Mouse (Mus musculus) hindbrain, embryonic 11.5 days (tissue): ENCODE data around the gene Gm765. TPM values are rescaled to one million over a fixed set of nuclear protein-coding genes. Genes with fewer than 3 reads are reported as not detected.

Experiments used
- ATAC-seq: fragments of 200-750 bp; cut with Nextera tagmentation; 2 replicates; pipeline ENCODE4 v1.8.0; 2017; ENCODE audit warnings: mild to moderate bottlenecking, moderate TSS enrichment, moderate library complexity; ENCODE audit not compliant: low FRiP score
- DNase-seq: peaks from one replicate; pipeline ENCODE4 v3.0.0-alpha.2; 2015; ENCODE audit warnings: low spot score
- H3K27ac ChIP-seq: fragments of 300-500 bp; sonication (generic); 2 replicates; pipeline ENCODE4 v1.5.1; 2014; ENCODE audit warnings: mild to moderate bottlenecking, low read depth, low read length
- H3K27me3 ChIP-seq: fragments of 300-500 bp; sonication (generic); 2 replicates; pipeline ENCODE4 v1.6.1; 2014; ENCODE audit warnings: mild to moderate bottlenecking, low read length, moderate library complexity, mixed read lengths; ENCODE audit not compliant: control insufficient read depth, insufficient read depth
- H3K36me3 ChIP-seq: fragments of 300-500 bp; sonication (generic); 2 replicates; pipeline ENCODE4 v1.6.1; 2014; ENCODE audit warnings: mild to moderate bottlenecking, low read length, moderate library complexity, mixed read lengths; ENCODE audit not compliant: control insufficient read depth, insufficient read depth
- H3K4me1 ChIP-seq: fragments of 300-500 bp; sonication (generic); replicated peaks from 2 replicates; pipeline ENCODE4 v1.6.1; 2014; ENCODE audit warnings: low read length, mixed read lengths; ENCODE audit not compliant: control insufficient read depth, insufficient read depth
- H3K4me2 ChIP-seq: fragments of 300-500 bp; sonication (generic); replicated peaks from 2 replicates; pipeline ENCODE4 v1.6.1; 2014; ENCODE audit warnings: mild to moderate bottlenecking, low read depth, low read length
- H3K4me3 ChIP-seq: fragments of 300-500 bp; sonication (generic); 2 replicates; pipeline ENCODE4 v1.5.1; 2014; ENCODE audit warnings: low read depth, low read length
- H3K9ac ChIP-seq: fragments of 300-500 bp; sonication (generic); 2 replicates; pipeline ENCODE4 v1.6.1; 2014; ENCODE audit warnings: low read depth, low read length
- H3K9me3 ChIP-seq: fragments of 300-500 bp; sonication (generic); 2 replicates; pipeline ENCODE4 v1.6.1; 2016; ENCODE audit warnings: low read length; ENCODE audit not compliant: control insufficient read depth
- WGBS: fragments of 180-500 bp; shearing (Covaris S2); extraction: QIAGEN DNeasy Blood & Tissue Kit; methylation state at CpG from one replicate; pipeline ENCODE4 v1.1.7; 2014; 5-methylcytosine and 5-hydroxymethylcytosine counted together
- polyA plus RNA-seq: library from polyadenylated mRNA; unstranded; fragments of >200 nt; fragmentation: Nextera tagmentation; extraction: Ambion mirVana; gene quantifications from 2 replicates; pipeline ENCODE4 v1.2.1, GENCODE M21; 2014

Gm765 gene
- polyA plus RNA-seq, 1 experiment from 2014 or later: not detected

DNA sequence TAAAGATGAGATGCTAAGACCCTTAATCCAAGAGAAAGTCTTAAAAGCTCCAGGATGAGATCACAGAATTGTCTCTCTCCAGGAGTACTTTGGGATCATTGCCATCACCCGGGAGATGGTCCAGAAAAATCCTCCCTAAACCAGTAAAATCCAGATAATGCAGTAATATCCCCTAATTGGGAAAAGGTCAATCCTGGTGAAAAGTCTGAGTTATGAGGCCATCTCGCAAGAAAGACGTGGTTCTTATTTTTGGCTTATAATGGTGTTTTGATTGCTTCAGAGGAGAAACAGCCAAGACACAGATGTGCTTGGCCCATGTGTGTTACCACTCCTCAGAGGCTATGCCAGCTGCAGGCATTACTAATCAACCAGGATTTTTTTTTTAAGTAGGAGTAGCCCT lies 34.9 kb downstream of the Gm765 start:
- 93% methylated on average over 3 of the region's 3 CpGs for WGBS
- H3K36me3 ChIP-seq: no peaks in the 10 kb centered on the region
- H3K9ac ChIP-seq: no peak overlapping the region
- H3K27me3 ChIP-seq: no peaks in the 10 kb centered on the region
- no peak overlapping the region for H3K4me3 ChIP-seq
- no peak for DNase-seq
- no peak overlapping the region for H3K4me2 ChIP-seq
- no peaks in the 10 kb centered on the region for H3K9me3 ChIP-seq
- no peak overlapping the region for H3K27ac ChIP-seq
- no peak for ATAC-seq
- no peaks in the 10 kb centered on the region for H3K4me1 ChIP-seq

GRCm38 (mm10) chr6:98307159-98307558 lies 35.4 kb downstream of the Gm765 start:
- Histone ChIP-seq H3K9me3 (no peaks in the 10 kb centered on the region), H3K4me2 (no peak overlapping the region), H3K4me3 (no peak overlapping the region), H3K27ac (no peak overlapping the region), H3K36me3 (no peaks in the 10 kb centered on the region), H3K4me1 (no peaks in the 10 kb centered on the region), H3K9ac (no peak overlapping the region), H3K27me3 (no peaks in the 10 kb centered on the region)
- 85% methylated on average over 7 of the region's 7 CpGs for WGBS
- ATAC-seq (no peak), DNase-seq (no peak)

DNA sequence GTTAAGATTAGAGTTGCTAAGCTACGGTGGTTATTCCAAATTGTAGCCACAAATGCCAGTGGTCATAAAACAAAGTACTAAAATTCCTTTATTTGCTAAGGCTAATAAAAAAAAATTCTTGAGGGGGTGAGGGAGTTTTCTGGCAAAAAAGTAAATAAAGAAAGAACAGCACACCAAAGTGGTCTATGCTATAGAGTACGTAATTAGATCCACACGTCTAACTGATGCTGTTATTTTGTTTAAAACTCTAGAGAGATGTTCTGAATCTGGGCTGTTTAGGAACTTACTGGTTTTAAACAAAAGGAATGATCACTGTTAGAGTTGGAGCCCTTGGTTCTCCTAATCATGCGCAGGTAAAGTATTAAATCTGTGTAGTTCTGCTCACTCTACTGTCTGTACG lies 50.5 kb downstream of the Gm765 start:
- Histone ChIP-seq H3K36me3 (no peaks in the 10 kb centered on the region), H3K4me3 (no peak overlapping the region), H3K27ac (no peak overlapping the region), H3K9ac (no peak overlapping the region), H3K4me2 (no peak overlapping the region), H3K4me1 (no peaks in the 10 kb centered on the region), H3K27me3 (no peaks in the 10 kb centered on the region), H3K9me3 (no peaks in the 10 kb centered on the region)
- ATAC-seq (no peak), DNase-seq (no peak)
- 81% methylated on average over 5 of the region's 5 CpGs for WGBS

- no peaks in the 10 kb centered on the region for H3K27me3 ChIP-seq
- no peaks in the 10 kb centered on the region for H3K4me1 ChIP-seq
- H3K27ac ChIP-seq: no peak overlapping the region
- no peak overlapping the region for H3K9ac ChIP-seq
- H3K36me3 ChIP-seq: no peaks in the 10 kb centered on the region
- WGBS: 41% methylated on average over 3 of the region's 3 CpGs
- DNase-seq (no peak), ATAC-seq (no peak)
- H3K4me2 ChIP-seq: no peak overlapping the region
- no peaks in the 10 kb centered on the region for H3K9me3 ChIP-seq
- no peak overlapping the region for H3K4me3 ChIP-seq
These were observed 54.2 kb downstream of the Gm765 start for GRCm38 (mm10) chr6:98288316-98288715.

DNA sequence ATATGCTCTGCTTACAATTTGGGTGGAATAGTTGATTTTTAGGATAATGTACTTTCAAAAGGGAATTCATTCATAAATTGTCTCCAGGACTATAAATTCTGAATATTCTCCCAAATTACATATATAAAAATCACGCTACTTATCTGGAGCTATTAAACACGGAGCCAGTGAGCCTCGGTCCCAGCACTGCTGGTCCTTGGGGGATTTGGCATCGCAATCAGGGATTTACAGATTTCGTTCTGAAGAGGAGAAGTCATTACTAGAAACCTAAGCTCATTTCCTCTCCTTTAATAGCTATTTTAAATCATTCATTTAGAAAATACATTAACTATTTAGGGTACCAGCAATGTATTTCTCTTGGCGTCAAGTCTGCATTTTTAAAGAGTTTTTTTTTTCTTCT lies 55.0 kb downstream of the Gm765 start:
- WGBS: 78% methylated on average over 6 of the region's 6 CpGs
- no peak overlapping the region for H3K27ac ChIP-seq
- H3K27me3 ChIP-seq: no peaks in the 10 kb centered on the region
- H3K4me1 ChIP-seq: no peaks in the 10 kb centered on the region
- DNase-seq (no peak), ATAC-seq (no peak)
- H3K9ac ChIP-seq: no peak overlapping the region
- H3K4me3 ChIP-seq: no peak overlapping the region
- H3K9me3 ChIP-seq: no peaks in the 10 kb centered on the region
- H3K4me2 ChIP-seq: no peak overlapping the region
- no peaks in the 10 kb centered on the region for H3K36me3 ChIP-seq

GRCm38 (mm10) chr6:98285190-98285589 lies 57.4 kb downstream of the Gm765 start:
- H3K4me3 ChIP-seq: no peak overlapping the region
- no peak for ATAC-seq
- no peaks in the 10 kb centered on the region for H3K4me1 ChIP-seq
- DNase-seq: no peak
- H3K9me3 ChIP-seq: no peaks in the 10 kb centered on the region
- H3K27me3 ChIP-seq: no peaks in the 10 kb centered on the region
- no peak overlapping the region for H3K9ac ChIP-seq
- no peak overlapping the region for H3K4me2 ChIP-seq
- 93% methylated on average over 2 of the region's 2 CpGs for WGBS
- no peaks in the 10 kb centered on the region for H3K36me3 ChIP-seq
- H3K27ac ChIP-seq: no peak overlapping the region

- Histone ChIP-seq H3K4me1 (no peaks in the 10 kb centered on the region), H3K9me3 (no peaks in the 10 kb centered on the region), H3K36me3 (no peaks in the 10 kb centered on the region), H3K4me2 (no peak overlapping the region), H3K4me3 (no peak overlapping the region), H3K9ac (no peak overlapping the region), H3K27ac (no peak overlapping the region), H3K27me3 (no peaks in the 10 kb centered on the region)
- DNase-seq: no peak
- 87% methylated on average over 4 of the region's 4 CpGs for WGBS
- ATAC-seq: no peak
These were observed 59.8 kb downstream of the Gm765 start for GRCm38 (mm10) chr6:98282791-98283190.

DNA sequence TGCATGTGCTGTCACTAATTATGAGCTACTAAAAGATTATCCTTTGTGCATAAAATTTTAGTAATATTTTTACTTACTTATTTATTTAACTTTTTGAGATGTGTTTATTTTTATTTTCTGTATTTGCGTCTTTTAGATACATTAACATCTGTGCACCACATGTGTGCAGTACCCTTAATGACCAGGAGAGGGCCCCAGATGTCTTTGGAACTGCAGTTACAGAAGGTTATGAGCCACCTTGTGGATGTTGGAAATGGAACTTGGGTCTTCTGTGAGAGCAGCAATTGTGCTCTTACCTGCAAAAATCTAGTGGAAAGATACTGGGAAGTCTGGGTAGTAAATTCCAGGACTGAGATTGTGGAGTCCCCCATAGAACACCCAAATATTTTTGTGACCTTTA lies 71.0 kb downstream of the Gm765 start:
- no peaks in the 10 kb centered on the region for H3K9me3 ChIP-seq
- no peak overlapping the region for H3K9ac ChIP-seq
- H3K4me2 ChIP-seq: no peak overlapping the region
- H3K4me1 ChIP-seq: no peaks in the 10 kb centered on the region
- ATAC-seq (no peak), DNase-seq (peak; percentile 52)
- no peak overlapping the region for H3K27ac ChIP-seq
- no peak overlapping the region for H3K4me3 ChIP-seq
- H3K36me3 ChIP-seq: no peaks in the 10 kb centered on the region
- WGBS: 79% methylated on average over 1 of the region's 1 CpGs
- H3K27me3 ChIP-seq: no peaks in the 10 kb centered on the region

DNA sequence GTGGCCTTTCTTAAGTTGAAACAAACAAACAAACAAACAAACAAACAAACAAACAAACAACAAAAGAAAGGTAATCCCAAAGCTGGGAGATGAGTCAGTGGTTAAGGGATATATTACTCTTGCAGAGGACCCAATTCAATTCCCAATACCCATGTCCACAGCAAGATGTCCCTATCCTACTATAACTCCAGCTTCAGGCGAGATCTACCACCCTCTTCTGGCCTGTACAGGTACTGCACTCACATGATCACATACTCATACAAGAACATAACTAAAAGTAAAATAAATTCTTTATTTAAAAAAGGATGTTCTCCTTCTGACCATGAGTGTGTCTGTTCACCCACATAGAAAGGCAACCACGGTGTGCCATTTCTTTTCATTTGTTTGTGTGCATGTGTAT lies 79.6 kb downstream of the Gm765 start:
- no peak overlapping the region for H3K4me3 ChIP-seq
- H3K4me2 ChIP-seq: no peak overlapping the region
- ATAC-seq (no peak), DNase-seq (no peak)
- H3K27me3 ChIP-seq: no peaks in the 10 kb centered on the region
- WGBS: 65% methylated on average over 2 of the region's 2 CpGs
- H3K27ac ChIP-seq: no peak overlapping the region
- no peaks in the 10 kb centered on the region for H3K36me3 ChIP-seq
- no peak overlapping the region for H3K9ac ChIP-seq
- H3K9me3 ChIP-seq: no peaks in the 10 kb centered on the region
- no peaks in the 10 kb centered on the region for H3K4me1 ChIP-seq
